Mouse (Mus musculus) testis, adult 2 months (tissue): ENCODE results near the gene Cd3g.

Source experiments
- CTCF ChIP-seq: fragments of 200-500 bp; IDR thresholded peaks from 2 replicates; pipeline ENCODE4 v1.5.1; 2012; ENCODE audit warnings: low read depth, mild to moderate bottlenecking, inconsistent platforms, low read length, moderate library complexity; ENCODE audit not compliant: control insufficient read depth, insufficient read depth, insufficient replicate concordance
- POLR2A ChIP-seq: fragments of 200-500 bp; IDR thresholded peaks from 2 replicates; pipeline ENCODE4 v1.6.1; 2012; ENCODE audit warnings: low read depth, mild to moderate bottlenecking, inconsistent platforms, low read length, moderate library complexity; ENCODE audit not compliant: control insufficient read depth

GRCm38 (mm10) chr9:45015841-45016240, 35.6 kb upstream of the Cd3g start:
- TF ChIP-seq POLR2A (no peak), CTCF (no peak)
